10 mouse cellular contexts compared by ENCODE assay signal in the genomic region with DNA sequence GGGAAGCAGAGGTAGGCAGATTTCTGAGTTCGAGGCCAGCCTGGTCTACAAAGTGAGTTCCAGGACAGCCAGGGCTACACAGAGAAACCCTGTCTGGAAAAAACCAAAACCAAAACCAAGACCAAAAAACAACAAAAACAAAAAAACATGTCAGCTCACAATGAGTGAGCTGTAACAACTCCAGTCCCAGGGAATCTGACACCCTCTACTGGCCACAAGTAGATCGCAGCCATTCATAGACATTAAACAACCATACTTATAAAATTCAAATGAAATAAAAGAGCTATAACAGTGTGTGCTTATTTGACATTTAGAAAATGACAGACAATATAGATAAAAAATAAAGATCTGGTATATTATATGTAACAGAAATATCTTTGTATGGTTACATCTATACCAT. TPM values are rescaled to one million over a fixed set of nuclear protein-coding genes. Genes with fewer than 3 reads are reported as not detected.
DNase-seq lines count a peak whose midpoint lies in the region; ATAC-seq and TF ChIP-seq lines count a peak whose summit lies in the region.
"Had no signal": no experiment of that assay in that cellular context is flagged by ENCODE, and none has a peak within 500 bp of the region (broad histone marks: within the 10 kb centered on the region; RNA-seq: fewer than 3 reads in every experiment).

No protein-coding gene starts in this region.

- H3K4me3 ChIP-seq in left cerebral cortex, adult 2 months = no peak overlapping the region
- no peak overlapping the region for H3K4me3 ChIP-seq in liver, embryonic 14.5 days (ENCODE audit: insufficient read depth in 1 of 2, low read depth in 2 of 2, low read length in 2 of 2)
- no peak overlapping the region for H3K4me3 ChIP-seq in stomach, postnatal 0 days (ENCODE audit: low read depth, low read length)
- H3K4me3 ChIP-seq: erythroblast, embryonic 14.5 days; limb, embryonic 12.5 days had no signal

- H3K9ac ChIP-seq in liver, embryonic 14.5 days (replicated peaks) = no peak overlapping the region
- no peak overlapping the region for H3K9ac ChIP-seq in stomach, postnatal 0 days (ENCODE audit: low read length)
- H3K9ac ChIP-seq: limb, embryonic 12.5 days had no signal

- no peak overlapping the region for H3K27ac ChIP-seq in left cerebral cortex, adult 2 months
- no peak overlapping the region for H3K27ac ChIP-seq in liver, embryonic 14.5 days
- H3K27ac ChIP-seq in stomach, postnatal 0 days (replicated peaks) = no peak overlapping the region
- H3K27ac ChIP-seq: limb, embryonic 12.5 days had no signal

- no peak overlapping the region for H3K4me2 ChIP-seq in liver, embryonic 14.5 days (ENCODE audit: low read depth)
- no peak overlapping the region for H3K4me2 ChIP-seq in stomach, postnatal 0 days (replicated peaks; ENCODE audit: low read depth)
- H3K4me2 ChIP-seq: limb, embryonic 12.5 days had no signal

- H3K4me1 ChIP-seq in liver, embryonic 14.5 days (replicated peaks; ENCODE audit: control insufficient read depth in 2 of 2, insufficient read depth in 2 of 2, low read length in 1 of 2) = no peaks in the 10 kb centered on the region
- H3K4me1 ChIP-seq in stomach, postnatal 0 days (replicated peaks; ENCODE audit: control insufficient read depth, insufficient read depth) = no peaks in the 10 kb centered on the region
- H3K4me1 ChIP-seq: limb, embryonic 12.5 days had no signal

- DNase-seq in adrenal gland, adult 2 months = peak; percentile 10
- DNase-seq in adrenal gland, postnatal 4 days (ENCODE audit: low spot score in 2 of 2) = no peak
- DNase-seq in left cerebral cortex, adult 2 months (ENCODE audit: extremely low spot score in 1 of 2, low spot score in 2 of 2) = no peak
- DNase-seq in left cerebral cortex, postnatal 36 days (ENCODE audit: low spot score in 2 of 2) = no peak
- peak; percentile 51 for DNase-seq in adrenal gland, postnatal 14 days
- peak in 1 of 3 experiments; percentile 41 for DNase-seq in liver, embryonic 14.5 days (ENCODE audit: low read depth in 3 of 3, low spot score in 3 of 3)
- peak; percentile 26 for DNase-seq in stomach, postnatal 0 days (ENCODE audit: low spot score)
- DNase-seq in right cerebral cortex, adult 18-20 months = no peak

- TF ChIP-seq CTCF in left cerebral cortex, adult 2 months (IDR thresholded peaks at IDR 0.05) = peak; percentile 62
- peak; percentile 72 for TF ChIP-seq CTCF in liver, embryonic 14.5 days (IDR thresholded peaks at IDR 0.05; ENCODE audit: low read depth)
- peak; percentile 77 for TF ChIP-seq CTCF in stomach, postnatal 0 days (IDR thresholded peaks at IDR 0.05; ENCODE audit: low read depth)

- intact Hi-C loops in left cerebral cortex, adult 2 months (cut with DNase I) = no loop called here
- intact Hi-C loops in left cerebral cortex, postnatal 36 days (cut with DNase I) = no loop called here

- no peaks in the 10 kb centered on the region for H3K27me3 ChIP-seq in liver, embryonic 14.5 days (ENCODE audit: control insufficient read depth, insufficient read depth, low read length)
- H3K27me3 ChIP-seq in stomach, postnatal 0 days (ENCODE audit: control insufficient read depth, insufficient read depth, low read length) = no peaks in the 10 kb centered on the region
- H3K27me3 ChIP-seq: limb, embryonic 12.5 days had no signal

- no peaks in the 10 kb centered on the region for H3K9me3 ChIP-seq in liver, embryonic 14.5 days (ENCODE audit: control insufficient read depth, low read length)
- H3K9me3 ChIP-seq in stomach, postnatal 0 days (ENCODE audit: control insufficient read depth, low read length) = no peaks in the 10 kb centered on the region
- H3K9me3 ChIP-seq: limb, embryonic 12.5 days had no signal

- WGBS in liver, embryonic 14.5 days (ENCODE audit: insufficient replicate concordance) = 69% methylated on average over 2 of the region's 2 CpGs
- WGBS in stomach, postnatal 0 days = 89% methylated on average over 2 of the region's 2 CpGs

- no peak for TF ChIP-seq EP300 in liver, embryonic 14.5 days (IDR thresholded peaks at IDR 0.05; ENCODE audit: low read depth)
- no peak for TF ChIP-seq EP300 in stomach, postnatal 0 days (optimal IDR thresholded peaks at IDR 0.05)

- H3K36me3 ChIP-seq in liver, embryonic 14.5 days (replicated peaks; ENCODE audit: control insufficient read depth, insufficient read depth, low read depth) = peaks cover 29% of the 10 kb centered on the region
- no peaks in the 10 kb centered on the region for H3K36me3 ChIP-seq in stomach, postnatal 0 days (ENCODE audit: control insufficient read depth, insufficient read depth, low read length)

- ATAC-seq in liver, embryonic 14.5 days (ENCODE audit: insufficient read depth) = no peak
- no peak for ATAC-seq in stomach, postnatal 0 days (ENCODE audit: low FRiP score, low TSS enrichment)

RNA-seq across cellular contexts. Expression of a gene that starts 23.4 kb away (rescaled TPM):
- total RNA-seq in adrenal gland, adult 2 months (2021) = 10 to 100 TPM; 40.8 to 41.5 TPM
- polyA plus RNA-seq in adrenal gland, adult 2 months (2012; rRNA removed) = 0.61 and 0.86 TPM in 2 replicates
- total RNA-seq in adrenal gland, postnatal 4 days (2021) = 10 to 100 TPM; 45.4 to 49.9 TPM
- 10 to 100 TPM; 46.3 to 53.7 TPM for total RNA-seq in left cerebral cortex, adult 2 months (2021)
- total RNA-seq in left cerebral cortex, postnatal 36 days (2021) = 10 to 100 TPM; 35.9 to 53.2 TPM
- total RNA-seq in adrenal gland, postnatal 14 days (2021) = 39.1 and 45.4 TPM in 2 replicates
- polyA plus RNA-seq in liver, embryonic 14.5 days (2012; rRNA removed) = 5.2 and 11.1 TPM in 2 replicates
- 33.7 and 35.4 TPM in 2 replicates for polyA plus RNA-seq in liver, embryonic 14.5 days (2014; fragmentation: Nextera tagmentation; extraction: Ambion mirVana)
- polyA plus RNA-seq in stomach, postnatal 0 days (2015; fragmentation: Nextera tagmentation; extraction: Ambion mirVana) = 46.5 and 50.0 TPM in 2 replicates

RNA-seq across cellular contexts. Expression of a gene that starts 37.1 kb away (rescaled TPM):
- total RNA-seq in adrenal gland, adult 2 months (2021) = 10 to 100 TPM; 41.6 to 66.7 TPM
- polyA plus RNA-seq in adrenal gland, adult 2 months (2012; rRNA removed) = 69.8 and 83.5 TPM in 2 replicates
- total RNA-seq in adrenal gland, postnatal 4 days (2021) = 10 to 100 TPM; 86.4 to 86.8 TPM
- 100 to 1,000 TPM; 126 to 147 TPM for total RNA-seq in left cerebral cortex, adult 2 months (2021)
- total RNA-seq in left cerebral cortex, postnatal 36 days (2021) = 100 to 1,000 TPM; 128 to 146 TPM
- 55.6 and 67.7 TPM in 2 replicates for total RNA-seq in adrenal gland, postnatal 14 days (2021)
- polyA plus RNA-seq in liver, embryonic 14.5 days (2012; rRNA removed) = 28.8 and 43.4 TPM in 2 replicates
- 84.9 and 92.3 TPM in 2 replicates for polyA plus RNA-seq in liver, embryonic 14.5 days (2014; fragmentation: Nextera tagmentation; extraction: Ambion mirVana)
- polyA plus RNA-seq in stomach, postnatal 0 days (2015; fragmentation: Nextera tagmentation; extraction: Ambion mirVana) = 60.6 and 61.6 TPM in 2 replicates

RNA-seq across cellular contexts. Expression of a gene that starts 38.4 kb away (rescaled TPM):
- total RNA-seq in adrenal gland, adult 2 months (2021) = 100 to 1,000 TPM; 112 to 123 TPM
- 123 and 157 TPM in 2 replicates for polyA plus RNA-seq in adrenal gland, adult 2 months (2012; rRNA removed)
- total RNA-seq in adrenal gland, postnatal 4 days (2021) = 100 to 1,000 TPM; 100 to 105 TPM
- total RNA-seq in left cerebral cortex, adult 2 months (2021) = 10 to 100 TPM; 56.8 to 58.9 TPM
- 10 to 100 TPM; 49.9 to 61.4 TPM for total RNA-seq in left cerebral cortex, postnatal 36 days (2021)
- total RNA-seq in adrenal gland, postnatal 14 days (2021) = 111 and 117 TPM in 2 replicates
- 41.3 and 45.8 TPM in 2 replicates for polyA plus RNA-seq in liver, embryonic 14.5 days (2012; rRNA removed)
- polyA plus RNA-seq in liver, embryonic 14.5 days (2014; fragmentation: Nextera tagmentation; extraction: Ambion mirVana) = 35.7 and 39.6 TPM in 2 replicates
- 97.8 and 116 TPM in 2 replicates for polyA plus RNA-seq in stomach, postnatal 0 days (2015; fragmentation: Nextera tagmentation; extraction: Ambion mirVana)

RNA-seq across cellular contexts. Expression of a gene that starts 38.7 kb away (rescaled TPM):
- total RNA-seq in adrenal gland, adult 2 months (2021) = 1 to 10 TPM; 1.2 TPM
- 3.8 and 3.9 TPM in 2 replicates for polyA plus RNA-seq in adrenal gland, adult 2 months (2012; rRNA removed)
- total RNA-seq in adrenal gland, postnatal 4 days (2021) = 1 to 10 TPM; 1.1 to 1.2 TPM
- total RNA-seq in left cerebral cortex, adult 2 months (2021) = 1 to 10 TPM; 1.2 TPM
- total RNA-seq in left cerebral cortex, postnatal 36 days (2021) = 1 to 10 TPM in 1 of 2 experiments, under 1 TPM in 1; 0.93 to 1.7 TPM
- total RNA-seq in adrenal gland, postnatal 14 days (2021) = 1.2 TPM in 1 of 2 replicates, not detected in the other
- 0.20 and 0.23 TPM in 2 replicates for polyA plus RNA-seq in liver, embryonic 14.5 days (2012; rRNA removed)
- polyA plus RNA-seq in liver, embryonic 14.5 days (2014; fragmentation: Nextera tagmentation; extraction: Ambion mirVana) = 0.40 and 1.0 TPM in 2 replicates
- 2.4 and 4.1 TPM in 2 replicates for polyA plus RNA-seq in stomach, postnatal 0 days (2015; fragmentation: Nextera tagmentation; extraction: Ambion mirVana)

Comparison
In these comparisons a context has a peak if more than half of its experiments do, and no peak if none do; other contexts are left out.
1. DNase-seq: peak in adrenal gland, adult 2 months (single experiment), adrenal gland, postnatal 14 days (single experiment) and stomach, postnatal 0 days (single experiment); none in adrenal gland, postnatal 4 days (0 of 2), left cerebral cortex, adult 2 months (0 of 2), left cerebral cortex, postnatal 36 days (0 of 2) and right cerebral cortex, adult 18-20 months (single experiment).
2. Peak in every context shown above with its lines, with median percentiles within 50 percentile points of each other: CTCF ChIP-seq.